Mouse (Mus musculus) megakaryocyte progenitor cell, adult 5-6 weeks (primary cell): ENCODE data around the gene Nol4l. TPM values are rescaled to one million over a fixed set of nuclear protein-coding genes. Genes with fewer than 3 reads are reported as not detected.

Experiments used
- ATAC-seq: replicated peaks from 2 replicates; pipeline ENCODE4 v1.8.0; 2016; ENCODE audit warnings: mild to moderate bottlenecking, moderate TSS enrichment, inconsistent platforms; ENCODE audit not compliant: poor library complexity
- total RNA-seq, 2 experiments: library from RNA; stranded (forward) in 1 of 2; stranded (reverse) in 1 of 2; fragments of 157-497, 149-512 nt in 1 of 2; fragments of 200-1000 nt in 1 of 2; gene quantifications; 2 replicates each; pipeline versions ENCODE4 v1.2.3 to v1.2.4; 2015 to 2017

Nol4l gene
- total RNA-seq (2015), result 3.0 and 4.4 TPM in 2 replicates
- 1.4 and 3.7 TPM in 2 replicates for total RNA-seq (2017)

DNA sequence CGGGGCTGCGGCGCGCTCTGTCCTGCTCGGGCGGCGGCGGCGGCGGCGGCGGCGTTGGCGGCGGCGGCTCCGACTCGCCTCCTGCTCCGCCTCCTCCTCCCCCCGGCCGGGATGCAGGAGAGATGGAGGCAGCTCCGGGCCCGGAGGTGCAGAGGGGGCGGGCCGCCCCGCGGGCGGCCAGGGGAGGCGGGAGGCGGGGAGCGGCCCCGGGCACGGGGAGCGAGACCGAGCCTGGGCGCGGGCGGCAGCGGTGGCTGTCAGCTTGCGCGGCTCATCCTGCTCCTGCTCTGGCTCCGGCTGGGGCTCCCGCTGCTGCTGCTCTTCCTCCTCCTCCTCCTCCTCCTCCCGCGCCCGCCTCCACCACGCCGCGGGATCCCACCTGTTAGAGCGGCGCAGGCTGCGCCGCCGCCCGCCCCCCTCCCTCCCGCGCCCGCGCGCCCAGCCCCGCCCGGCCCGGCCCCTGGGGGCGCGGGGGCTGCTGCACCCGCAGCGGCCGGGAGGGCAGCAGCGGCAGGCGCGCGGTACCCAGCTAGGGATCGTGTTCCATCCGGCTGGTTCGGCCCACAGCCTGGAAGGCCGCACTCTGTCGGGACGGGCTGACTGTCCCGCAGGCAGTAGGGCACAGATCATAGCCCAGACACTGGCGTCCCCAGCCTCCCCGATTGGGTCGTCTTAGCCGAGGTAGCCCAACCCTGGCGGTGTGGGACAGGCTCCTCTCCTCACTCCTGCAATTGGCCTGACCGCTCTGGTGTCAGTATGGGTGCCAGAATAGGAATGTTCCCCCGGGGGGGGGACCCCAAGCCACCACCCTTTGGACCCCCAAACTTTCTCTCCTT is at the start of gene Nol4l:
Gene Nol4l (minus strand): TSS at position 41 of the 836 bp plus-strand sequence.
- ATAC-seq, result no peak

DNA sequence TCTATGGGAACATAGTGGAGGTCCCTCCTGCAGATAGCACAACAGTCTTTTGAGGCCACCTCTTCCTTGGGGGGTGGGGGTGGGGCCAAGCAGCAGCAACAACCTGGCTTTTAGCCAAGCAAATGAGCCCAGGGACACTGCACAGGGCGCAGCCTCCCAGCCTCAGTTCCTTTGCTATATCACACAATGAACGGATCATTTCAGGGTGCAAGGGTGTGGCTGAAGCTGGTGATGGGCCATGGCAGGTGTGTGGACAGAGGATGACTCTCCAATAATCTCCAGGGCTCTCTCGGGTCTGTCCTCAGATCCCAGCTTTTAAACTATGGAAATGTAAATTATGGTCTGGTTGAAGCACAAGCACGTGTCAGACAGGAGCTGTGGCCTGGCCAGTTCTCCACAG is 47.4 kb upstream of the Nol4l start:
- peak; percentile 74 for ATAC-seq

DNA sequence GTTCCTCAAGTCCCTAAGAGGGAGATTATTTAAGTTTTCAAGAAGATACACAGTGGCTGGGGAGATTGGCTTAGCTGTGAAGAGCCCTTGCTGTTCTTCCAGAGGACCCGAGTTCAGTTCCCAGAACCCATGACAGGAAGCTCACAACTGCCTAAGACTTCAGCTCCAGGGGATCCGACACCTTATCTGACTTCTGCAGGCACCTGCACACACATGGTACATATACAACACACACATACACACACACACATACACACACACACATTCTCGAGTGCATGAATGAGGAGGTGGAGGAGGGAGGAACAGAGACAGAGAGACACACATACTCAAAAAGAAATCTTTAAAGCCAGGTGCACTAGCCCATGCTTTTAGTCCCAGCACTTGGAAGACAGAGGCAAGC is 46.4 kb upstream of the Nol4l start:
- peak; percentile 52 for ATAC-seq

DNA sequence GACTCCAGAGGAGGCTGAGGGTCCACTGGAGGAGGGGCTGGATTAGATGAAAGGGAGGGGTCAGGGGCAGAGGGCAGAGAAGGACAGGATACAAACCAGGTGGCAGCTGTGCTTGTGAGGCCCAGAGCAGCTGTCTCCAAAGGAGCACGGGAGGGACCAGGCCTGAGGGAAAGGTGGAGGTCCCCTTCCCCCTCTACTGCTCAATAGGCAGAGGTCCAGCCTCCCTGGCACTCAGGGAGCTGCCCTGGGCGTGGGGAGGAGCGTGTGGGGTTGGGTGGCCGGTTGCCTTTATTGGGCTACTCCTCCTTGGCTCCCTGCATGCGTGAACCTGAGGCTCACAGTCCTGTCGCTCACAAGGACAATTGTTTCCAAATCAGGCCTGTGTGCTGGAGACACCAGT is 45.8 kb upstream of the Nol4l start:
- ATAC-seq, result no peak

DNA sequence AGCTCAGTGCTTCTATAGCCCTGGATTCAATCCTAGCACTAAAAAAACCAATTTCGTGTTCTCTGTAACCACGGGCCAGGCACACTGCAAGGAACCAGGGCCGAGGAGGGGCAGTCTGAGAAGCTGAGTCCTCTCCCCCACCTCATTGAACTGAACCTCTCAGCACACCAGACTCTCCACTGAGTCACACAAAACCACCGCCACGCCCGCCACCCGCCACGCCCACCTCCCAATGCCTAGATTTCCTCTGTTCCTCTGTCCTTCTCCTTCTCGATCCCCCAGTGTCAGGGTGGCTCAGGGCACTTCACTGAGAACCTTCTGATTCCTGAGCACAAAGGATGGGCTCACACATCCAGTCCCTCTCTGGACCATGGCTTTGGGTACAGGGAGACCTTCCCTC is 43.3 kb upstream of the Nol4l start:
- ATAC-seq, result no peak

DNA sequence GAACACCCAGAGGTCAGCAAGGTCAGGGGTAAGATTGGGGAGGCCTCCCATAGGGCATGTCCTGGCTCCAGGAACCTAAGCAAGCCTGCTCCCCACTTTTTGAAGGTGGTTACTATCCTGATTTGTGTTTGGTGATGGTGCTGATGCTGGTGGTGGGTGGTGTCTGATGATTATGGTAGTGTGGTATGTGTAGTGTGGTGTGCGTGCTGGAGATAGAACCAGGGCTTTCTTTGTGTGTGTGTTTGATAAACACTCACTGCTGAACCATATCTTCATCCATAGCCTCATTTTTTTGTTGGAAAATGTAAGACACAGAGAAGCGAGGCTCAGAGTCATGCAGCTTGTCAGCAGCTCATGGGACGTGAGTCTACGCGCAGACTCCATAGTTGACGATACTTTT is 38.8 kb upstream of the Nol4l start:
- peak; percentile 97 for ATAC-seq

DNA sequence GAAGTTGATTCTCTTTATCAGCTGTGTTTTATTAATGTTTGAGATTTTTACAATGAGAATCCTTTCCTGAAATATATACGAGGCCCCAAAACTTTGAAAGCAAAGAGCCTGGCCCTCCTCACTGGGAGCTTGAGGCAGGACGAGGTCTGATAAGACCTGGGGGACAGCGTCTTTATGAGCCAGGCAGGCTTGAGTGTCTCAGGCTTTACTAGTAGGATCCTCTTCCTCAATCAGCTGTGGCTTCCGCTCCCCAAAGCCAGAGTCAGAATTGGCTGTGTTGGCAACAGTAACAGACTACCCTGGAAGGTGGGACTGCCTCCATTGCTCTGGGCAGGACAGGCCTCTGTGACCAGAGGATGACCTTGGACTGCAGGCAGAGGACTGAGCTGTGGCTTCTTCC is 38.2 kb upstream of the Nol4l start:
- ATAC-seq, result peak; percentile 33

DNA sequence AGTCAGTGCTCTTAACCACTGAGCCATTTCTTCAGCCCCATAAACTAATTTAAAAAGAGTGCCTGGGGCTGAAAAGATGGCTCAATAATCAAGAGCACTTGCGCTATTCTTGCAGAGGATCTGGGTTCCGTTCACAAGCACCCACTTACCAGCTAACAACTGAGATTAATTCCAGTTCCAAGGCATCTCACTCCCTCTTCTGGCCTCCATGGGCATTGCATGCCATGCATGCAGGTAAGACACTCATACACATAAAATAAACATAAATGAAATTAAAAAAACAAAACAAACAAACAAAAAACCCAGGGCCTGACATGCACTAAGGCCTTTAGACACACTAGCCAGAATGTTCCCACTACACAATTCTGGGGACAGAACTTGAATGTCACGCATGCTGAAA is 34.6 kb upstream of the Nol4l start:
- ATAC-seq, result no peak

DNA sequence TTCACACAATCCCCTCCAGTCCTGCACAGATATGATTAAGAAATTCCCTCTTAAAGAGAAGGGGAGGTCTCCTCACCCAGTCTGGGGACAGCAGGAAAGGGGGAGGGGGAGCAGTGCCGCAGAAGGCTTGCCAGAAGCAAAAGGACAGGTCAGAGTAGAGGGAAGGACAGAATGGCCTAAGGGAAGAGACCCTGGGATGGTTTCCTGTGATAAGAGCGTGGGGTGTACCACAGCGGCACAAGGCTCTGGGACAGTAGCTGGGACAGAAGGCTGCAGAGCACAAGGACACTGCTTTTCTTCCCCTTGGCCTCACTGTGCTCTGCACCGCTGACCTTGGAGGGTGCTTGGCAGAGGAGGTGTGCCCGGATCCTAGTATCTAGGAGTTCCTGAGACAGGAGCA is 31.8 kb upstream of the Nol4l start:
- peak; percentile 12 for ATAC-seq

DNA sequence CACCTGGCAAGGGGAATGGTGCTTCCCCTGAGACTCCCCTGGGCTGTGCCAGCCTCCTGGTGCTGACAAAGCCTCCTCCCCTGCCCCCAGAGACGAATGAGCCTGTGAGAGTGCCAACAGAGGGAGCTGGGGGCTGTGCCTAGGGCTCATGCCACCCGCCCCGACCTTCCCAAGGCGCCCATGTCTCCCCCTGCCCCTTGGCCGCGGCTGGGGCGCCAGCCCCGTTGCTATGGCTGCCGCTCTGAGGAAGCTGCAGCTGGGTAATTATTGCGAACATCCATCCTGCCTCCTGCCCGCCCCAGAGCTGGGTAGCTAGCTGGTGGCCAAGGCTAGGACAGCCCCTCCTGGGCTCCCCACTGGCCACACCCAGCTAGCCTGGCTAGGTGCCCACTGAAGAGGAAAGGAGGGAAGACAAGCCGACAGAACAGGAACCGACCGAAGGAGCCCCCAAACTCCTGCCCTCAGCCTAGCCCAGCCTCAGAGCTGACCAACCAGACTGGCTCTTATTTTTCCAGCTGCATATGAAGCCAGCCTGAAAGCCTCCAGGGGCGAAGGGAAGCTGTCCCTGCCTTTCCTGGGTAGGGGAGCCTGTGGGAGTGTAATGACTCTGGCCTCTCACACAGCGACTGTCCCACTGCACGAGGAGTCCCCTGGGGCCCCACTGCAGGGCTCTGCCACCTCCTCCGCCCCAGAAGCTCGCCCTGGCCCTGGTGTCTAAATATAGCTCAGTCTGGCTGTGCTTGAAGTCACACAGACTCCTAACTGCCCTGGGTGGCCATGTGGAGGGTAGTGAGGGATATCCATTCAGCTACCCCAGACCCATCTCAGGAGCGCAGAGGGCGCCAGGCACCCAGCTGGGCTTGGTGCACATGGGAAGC is 31.1 kb upstream of the Nol4l start:
- peak; percentile 51 for ATAC-seq

DNA sequence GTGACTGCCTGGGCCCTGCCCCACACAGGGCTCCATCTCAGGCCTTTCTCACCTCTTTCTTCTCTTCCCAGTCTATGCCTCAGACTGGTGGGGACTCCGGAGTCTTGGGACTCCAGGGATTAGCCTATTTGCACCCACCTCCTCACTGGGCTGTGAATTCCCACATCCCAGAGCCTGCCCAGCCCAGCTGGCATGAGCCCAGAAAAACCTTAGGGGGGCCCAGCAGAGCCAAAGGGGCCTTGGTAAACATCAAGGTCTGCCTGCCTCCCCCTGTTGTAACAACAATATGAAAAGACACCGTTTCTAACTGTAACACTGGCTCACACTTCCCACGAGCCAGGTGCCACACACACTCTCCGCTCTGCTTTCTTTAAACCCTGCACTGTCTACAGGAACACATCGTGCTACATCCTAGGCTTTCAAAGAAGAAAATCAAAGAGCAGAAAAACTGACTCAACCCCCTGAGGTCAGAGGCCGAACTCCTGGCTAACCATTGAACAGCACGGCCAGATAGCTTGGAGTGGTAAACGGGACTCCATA is 29.9 kb upstream of the Nol4l start:
- ATAC-seq, result no peak

DNA sequence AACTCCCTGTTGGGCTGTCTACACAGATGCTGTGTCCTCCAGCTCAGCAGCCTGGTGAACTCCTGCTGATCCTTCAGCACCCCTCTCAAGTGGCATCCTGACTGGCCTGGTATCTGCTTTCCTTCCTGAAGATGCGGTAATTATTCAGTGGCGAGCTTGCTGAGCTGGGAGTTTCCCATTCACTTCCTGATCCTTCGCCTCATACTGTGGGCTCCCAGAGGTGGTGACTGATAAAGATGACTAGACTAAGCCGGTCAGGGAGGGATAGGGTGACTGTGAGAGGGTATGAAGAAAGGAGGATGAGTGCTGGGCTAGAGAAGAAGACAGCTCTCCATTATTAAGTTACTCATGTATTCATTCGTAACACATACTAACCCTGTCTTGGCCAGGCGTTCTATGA is 28.7 kb upstream of the Nol4l start:
- peak; percentile 9; the same call in 1 of the 2 replicates for ATAC-seq

DNA sequence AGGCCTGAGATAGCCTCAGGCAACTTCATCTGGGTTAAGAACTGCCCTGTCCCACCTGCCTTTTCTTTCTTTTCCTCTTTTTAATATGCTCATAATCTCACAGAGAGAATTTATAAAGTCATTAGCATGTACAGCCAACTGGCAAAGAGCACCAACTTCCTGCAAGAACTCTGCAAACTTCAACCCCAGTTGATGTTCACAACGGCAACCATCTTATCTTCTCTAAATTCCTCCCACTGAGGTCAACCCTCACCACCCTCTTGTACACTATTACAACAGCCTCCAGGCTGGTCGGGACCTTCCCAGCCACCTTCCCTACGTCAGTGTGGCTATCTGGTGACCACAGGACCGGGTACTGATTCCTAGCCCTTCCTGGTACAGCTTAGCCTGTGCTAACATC is 27.5 kb upstream of the Nol4l start:
- ATAC-seq, result peak; percentile 23; the same call in 1 of the 2 replicates

DNA sequence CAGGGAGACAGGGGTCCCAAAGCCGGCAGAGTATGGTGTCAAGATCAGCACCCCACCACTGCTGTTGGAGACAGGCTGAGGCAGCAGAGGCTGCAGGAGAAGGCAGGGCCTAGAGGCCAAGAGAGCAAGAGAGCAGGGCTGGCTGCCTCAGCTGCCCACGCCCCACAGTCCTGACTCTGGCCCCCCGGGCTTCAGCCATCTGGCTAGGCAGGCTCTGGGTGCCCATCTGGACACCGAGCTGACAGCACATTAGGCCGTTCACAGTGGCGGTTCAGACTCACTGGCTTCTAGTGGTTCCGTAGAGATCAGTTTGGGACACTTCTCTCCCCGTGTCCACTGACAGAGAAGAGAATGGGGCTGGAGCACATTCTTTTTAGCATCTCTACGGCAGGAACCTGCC is 26.4 kb upstream of the Nol4l start:
- no peak for ATAC-seq

DNA sequence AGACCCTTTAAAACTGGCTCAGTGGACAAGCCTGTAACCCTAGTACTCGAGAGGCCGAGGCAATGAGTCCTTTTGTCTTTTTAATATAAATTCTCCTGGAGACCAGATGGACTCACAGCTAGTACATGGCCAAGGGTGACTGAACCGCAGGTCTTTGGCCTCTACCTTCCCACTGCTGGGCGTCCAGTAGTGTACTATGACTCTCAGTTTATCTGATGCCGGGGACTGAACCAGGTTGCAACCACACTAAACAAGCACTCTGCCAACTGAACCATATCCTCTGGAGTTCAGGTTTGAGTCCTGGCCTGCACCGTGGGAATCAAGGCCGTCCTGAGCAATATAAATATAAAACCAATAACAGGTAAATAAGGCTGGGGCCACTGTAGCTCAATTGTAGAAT is 24.8 kb upstream of the Nol4l start:
- no peak for ATAC-seq

DNA sequence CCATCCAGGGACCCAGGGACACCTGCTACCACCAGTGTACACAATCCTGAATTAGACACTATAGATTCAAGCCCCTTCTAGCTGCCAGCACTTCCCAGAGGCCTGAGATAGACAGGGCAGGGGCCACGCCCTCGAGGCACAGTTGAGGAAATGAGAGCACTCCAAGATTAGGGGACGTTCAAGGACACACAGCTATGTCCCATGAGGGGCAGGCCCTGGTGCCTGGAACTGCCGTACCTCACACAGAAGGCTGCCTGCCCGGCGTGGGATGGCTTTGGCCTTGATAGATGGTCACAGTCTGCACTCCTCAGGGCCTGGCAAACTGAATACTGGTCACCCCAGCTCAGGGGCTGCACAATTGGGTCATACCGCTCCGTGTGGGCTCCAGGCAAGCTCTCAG is 19.7 kb upstream of the Nol4l start:
- peak; percentile 85 for ATAC-seq

DNA sequence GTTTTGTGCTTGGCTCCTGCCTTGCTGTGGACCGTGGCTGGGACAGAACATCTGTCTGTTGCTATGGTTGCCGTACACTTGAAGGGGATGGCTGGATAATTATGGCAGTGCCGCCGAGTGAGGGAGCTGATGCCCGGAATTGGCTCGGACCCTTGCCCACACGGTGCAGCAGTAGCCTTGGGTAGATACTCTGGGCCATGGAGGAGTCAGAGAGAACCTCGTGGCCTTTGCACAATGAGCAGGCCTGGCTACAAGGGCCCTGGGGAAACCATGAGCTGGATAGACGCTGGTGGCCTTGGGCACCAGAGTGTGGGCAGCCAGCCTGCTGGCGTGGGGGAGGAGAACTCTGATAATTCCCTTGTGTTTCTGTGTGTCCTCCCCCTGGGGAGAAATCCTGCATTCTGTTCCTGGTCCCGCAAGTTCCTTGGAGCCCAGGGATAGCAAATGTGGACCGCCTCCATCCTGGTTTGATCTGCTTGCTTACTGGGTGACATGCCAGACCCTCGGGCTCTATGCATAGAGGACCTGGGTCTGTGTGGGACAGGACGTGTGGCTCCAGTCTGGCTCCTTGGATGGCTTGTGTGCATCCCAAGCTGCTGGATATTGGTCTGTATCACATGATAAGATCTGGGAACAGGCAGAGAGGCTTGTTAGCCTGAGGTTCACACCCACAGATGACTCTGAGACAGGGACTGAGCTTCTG is 18.6 kb upstream of the Nol4l start:
- no peak for ATAC-seq

DNA sequence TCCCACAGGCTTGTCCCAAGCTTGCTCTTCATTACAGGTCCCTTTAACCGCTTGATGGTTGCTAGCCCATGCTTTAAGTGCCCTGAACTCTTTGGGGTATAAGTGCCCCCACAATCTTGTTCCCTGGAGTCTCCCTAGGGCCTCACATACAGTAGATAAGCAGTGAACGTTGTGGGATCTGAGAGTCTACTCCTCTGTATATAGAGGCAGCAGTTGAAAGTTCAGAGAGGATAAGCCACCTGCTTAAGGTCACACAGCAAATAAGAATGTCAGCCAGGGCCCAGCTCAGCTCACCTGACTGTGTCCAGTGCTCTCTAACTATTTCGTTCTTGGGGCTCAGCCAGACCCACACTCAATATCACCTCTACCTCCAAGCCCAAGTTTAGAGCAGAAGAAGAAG is 17.9 kb upstream of the Nol4l start:
- no peak for ATAC-seq

DNA sequence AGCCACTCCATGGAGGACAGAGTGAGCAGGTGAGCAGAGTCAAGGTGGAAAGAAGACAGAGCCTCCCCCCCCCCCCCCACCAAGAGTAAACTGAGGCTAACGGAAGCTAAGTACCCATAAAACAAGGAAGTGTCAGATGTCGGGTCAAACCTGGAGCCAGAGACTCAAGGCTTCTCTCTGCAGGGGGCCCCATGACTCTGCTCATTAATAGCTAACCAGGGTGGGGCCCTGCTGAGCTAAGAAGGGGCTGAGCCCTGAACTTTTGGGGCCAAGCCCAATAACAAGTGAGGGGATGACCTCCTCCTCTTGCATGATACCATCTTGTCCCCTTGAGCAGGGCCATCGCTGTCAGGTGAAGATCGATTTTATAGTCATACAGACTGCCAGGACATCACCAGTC is 17.2 kb upstream of the Nol4l start:
- ATAC-seq, result no peak

DNA sequence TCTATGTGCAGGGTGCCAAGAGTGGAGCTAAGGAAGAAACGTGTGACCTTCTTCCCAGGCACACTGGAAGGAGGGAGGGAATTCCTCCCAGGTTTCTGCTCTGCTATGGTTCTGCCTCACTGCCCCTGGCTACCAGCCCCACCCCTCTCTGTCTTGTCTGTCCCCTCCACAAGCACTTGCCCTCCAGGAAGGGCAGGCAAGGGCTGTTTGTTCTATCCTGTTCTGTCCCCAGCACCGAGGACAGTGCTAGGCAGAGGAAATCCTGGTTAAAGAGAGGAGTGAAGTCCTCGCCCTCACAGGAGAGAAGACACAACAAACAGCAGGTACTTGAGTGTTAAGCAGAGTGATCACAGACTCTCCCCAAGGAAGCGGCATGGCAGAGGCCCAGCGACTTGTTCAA is 16.7 kb upstream of the Nol4l start:
- no peak for ATAC-seq

DNA sequence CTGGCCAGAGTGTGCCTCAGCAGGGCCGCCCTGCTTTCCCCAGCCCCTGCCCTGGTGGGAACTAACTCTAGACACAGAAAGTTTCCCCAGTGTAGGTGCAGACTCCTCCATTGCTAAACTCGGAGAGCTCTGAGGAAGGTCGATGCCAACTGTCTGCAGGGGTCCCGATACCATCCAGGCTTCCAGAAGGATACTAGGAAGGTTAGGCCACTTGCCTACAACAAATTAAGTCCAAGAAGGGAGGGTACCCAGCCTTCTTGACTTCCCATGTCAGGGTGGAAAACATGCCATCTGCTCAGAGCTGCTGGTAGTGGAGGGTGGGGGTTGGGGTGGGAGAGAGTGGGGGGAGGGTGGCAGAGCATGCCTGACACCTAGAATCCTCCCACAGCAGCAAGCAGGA is 15.0 kb upstream of the Nol4l start:
- no peak for ATAC-seq
